Mouse (Mus musculus) MEL (cell line): ENCODE measurements around the gene Dnm2.

Source experiments
- CHD2 ChIP-seq: IDR thresholded peaks from 2 replicates; pipeline ENCODE4 v1.6.1; 2011; ENCODE audit warnings: low read length, improper control_type of control experiment
- CTCF ChIP-seq, 3 experiments: IDR thresholded peaks in 2 of 3; conservative IDR thresholded peaks in 1 of 3; 2 replicates each; pipeline ENCODE4 v1.5.1; 2011 to 2012; ENCODE audit warnings: low read length in 3 of 3, low read depth in 2 of 3, mild to moderate bottlenecking in 2 of 3, improper control_type of control experiment in 1 of 3, inconsistent platforms in 1 of 3, mixed read lengths in 1 of 3, moderate library complexity in 1 of 3; ENCODE audit not compliant: control insufficient read depth in 1 of 3, insufficient read depth in 1 of 3, poor library complexity in 1 of 3, severe bottlenecking in 1 of 3
- GATA1 ChIP-seq: IDR thresholded peaks from 2 replicates; pipeline ENCODE4 v1.6.1; 2011; ENCODE audit warnings: low read depth, low read length, improper control_type of control experiment
- MAFK ChIP-seq: IDR thresholded peaks from 2 replicates; pipeline ENCODE4 v1.6.1; 2011; ENCODE audit warnings: low read depth, mild to moderate bottlenecking, low read length, improper control_type of control experiment, borderline replicate concordance
- MAX ChIP-seq: IDR thresholded peaks from 2 replicates; pipeline ENCODE4 v1.6.1; 2011; ENCODE audit warnings: low read length, improper control_type of control experiment
- POLR2AphosphoS2 ChIP-seq: IDR thresholded peaks from 2 replicates; pipeline ENCODE4 v1.6.1; 2011; ENCODE audit warnings: low read length, improper control_type of control experiment
- SMC3 ChIP-seq: IDR thresholded peaks from 2 replicates; pipeline ENCODE4 v1.6.1; 2011; ENCODE audit warnings: low read depth, low read length, improper control_type of control experiment

DNA sequence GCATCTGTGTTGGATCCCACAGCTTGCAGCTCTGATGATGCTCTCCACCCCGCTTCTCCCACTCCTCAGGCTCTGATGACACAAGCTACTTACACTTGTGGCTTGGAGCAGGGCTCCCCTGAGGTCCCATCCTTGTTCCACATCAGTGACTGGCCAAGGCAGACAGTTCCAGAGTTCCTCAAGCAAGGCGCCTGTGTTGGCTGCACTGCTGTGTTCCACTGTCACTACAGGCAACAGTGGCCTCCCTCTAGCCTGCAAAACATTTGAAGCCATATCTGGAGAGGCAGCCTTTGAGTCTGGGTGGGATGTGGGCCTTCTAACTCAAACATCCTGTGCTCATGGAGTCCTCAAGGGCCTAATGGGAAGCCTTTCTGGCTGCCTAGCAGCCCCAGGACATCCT lies 132.3 kb downstream of the Dnm2 start:
- TF ChIP-seq CHD2 = no peak
- TF ChIP-seq CTCF (IDR thresholded peaks at IDR 0.05 in 2 of 3, conservative IDR thresholded peaks at IDR 0.05 in 1 of 3; ENCODE audit: control insufficient read depth in 1 of 3, insufficient read depth in 1 of 3, low read depth in 2 of 3, low read length in 3 of 3, poor library complexity in 1 of 3, severe bottlenecking in 1 of 3) = no peak
- TF ChIP-seq MAX = no peak
- no peak for TF ChIP-seq SMC3
- no peak for TF ChIP-seq GATA1
- TF ChIP-seq POLR2AphosphoS2 = no peak
- TF ChIP-seq MAFK = no peak
